Mouse (Mus musculus) naive thymus-derived CD4-positive, alpha-beta T cell, adult 2 months (primary cell): ENCODE data around the gene Rnf213.

Experiments
- DNase-seq: peaks from one replicate; pipeline ENCODE4 v3.0.0-alpha.2; 2011; ENCODE audit warnings: low read depth

Rnf213 gene

GRCm38 (mm10) chr11:119516677-119517361, 123.9 kb downstream of the Rnf213 start:
- no peak for DNase-seq

- no peak for DNase-seq
Observed at GRCm38 (mm10) chr11:119519387-119519786, 126.5 kb downstream of the Rnf213 start.

- DNase-seq = no peak
Observed at GRCm38 (mm10) chr11:119520005-119520712, 127.3 kb downstream of the Rnf213 start.

GRCm38 (mm10) chr11:119520713-119521063, 127.8 kb downstream of the Rnf213 start:
- no peak for DNase-seq

DNA sequence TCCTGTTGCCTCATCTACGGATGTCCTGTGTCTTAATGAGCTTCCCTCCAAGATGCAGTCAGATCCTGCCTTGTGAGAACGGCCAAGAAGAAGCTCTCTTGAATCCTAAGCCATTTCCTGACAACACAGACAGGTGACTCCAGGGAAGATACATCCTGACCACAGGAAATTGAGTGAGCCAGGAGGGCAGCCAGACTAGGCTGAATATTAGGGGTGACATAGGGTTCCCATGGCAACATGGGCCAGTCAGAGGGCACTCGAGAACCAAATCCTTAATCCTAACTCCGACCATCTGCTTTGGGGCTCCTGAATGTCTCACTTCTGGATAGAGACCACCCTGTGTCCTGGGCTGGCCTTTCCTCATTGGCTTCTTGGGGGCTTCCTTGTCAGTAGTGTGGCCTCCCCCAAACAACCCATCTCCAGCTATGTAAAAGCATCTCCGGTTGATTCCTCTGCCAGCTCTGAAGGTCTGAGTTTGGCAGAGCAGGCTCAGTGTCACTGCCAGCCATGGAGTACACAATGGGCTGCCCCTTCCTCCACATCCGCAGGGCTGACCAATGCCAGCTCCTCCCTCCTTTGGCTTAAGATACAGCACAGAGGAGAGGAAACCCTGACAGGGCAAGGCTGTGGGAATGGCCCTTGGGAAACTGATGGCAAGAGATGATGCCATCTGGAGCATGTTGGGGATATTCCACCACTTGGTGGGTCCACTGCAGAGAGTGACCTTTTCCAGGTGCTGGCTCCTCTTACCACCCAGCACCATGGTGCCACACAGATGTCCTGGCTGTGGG, 129.2 kb downstream of the Rnf213 start:
- DNase-seq = no peak

- no peak for DNase-seq
Observed at GRCm38 (mm10) chr11:119522779-119523178, 129.9 kb downstream of the Rnf213 start.

DNA sequence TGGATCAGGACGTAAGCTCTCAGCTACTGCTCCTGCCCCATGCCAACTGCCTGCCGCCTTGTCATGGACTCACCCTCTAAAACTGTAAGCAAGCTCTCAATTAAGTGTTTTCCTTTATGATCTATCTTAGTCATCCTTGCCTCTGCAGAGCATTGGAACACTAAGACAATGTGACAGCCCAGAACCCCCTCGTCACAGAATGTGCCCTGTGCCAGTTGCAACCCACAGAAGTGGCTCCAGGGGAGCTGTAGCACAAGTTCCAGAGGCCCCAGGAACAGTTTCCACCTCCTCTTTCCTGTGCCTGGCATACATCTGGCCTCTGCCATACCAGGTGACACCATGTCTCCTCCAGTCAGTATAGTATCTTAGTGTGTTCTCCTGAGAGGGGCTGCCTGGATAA, 130.5 kb downstream of the Rnf213 start:
- DNase-seq = no peak

DNA sequence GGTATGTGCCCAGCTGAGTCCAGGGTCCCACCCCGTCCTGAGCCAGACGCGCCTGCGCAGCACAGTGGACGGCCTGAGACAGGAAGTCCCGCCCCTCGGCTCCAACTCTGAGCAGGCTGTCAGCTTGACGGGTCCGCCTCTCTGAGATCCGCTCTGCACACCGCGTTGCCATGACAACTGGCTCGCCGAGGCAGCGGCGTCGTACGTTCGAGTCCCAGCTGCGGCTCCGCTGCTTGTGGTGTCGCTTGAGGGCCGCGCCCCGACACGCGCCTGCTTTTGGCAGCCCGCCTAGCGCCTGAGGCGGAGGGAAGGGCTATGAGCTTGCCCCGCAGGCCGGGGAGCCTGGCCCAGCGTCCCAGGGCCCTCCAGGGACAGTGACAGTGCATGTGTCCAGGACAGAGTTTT, 131.6 kb downstream of the Rnf213 start:
- DNase-seq = peak; percentile 89

GRCm38 (mm10) chr11:119526068-119526966, 133.4 kb downstream of the Rnf213 start:
- no peak for DNase-seq

GRCm38 (mm10) chr11:119528930-119529329, 136.0 kb downstream of the Rnf213 start:
- DNase-seq = no peak

DNA sequence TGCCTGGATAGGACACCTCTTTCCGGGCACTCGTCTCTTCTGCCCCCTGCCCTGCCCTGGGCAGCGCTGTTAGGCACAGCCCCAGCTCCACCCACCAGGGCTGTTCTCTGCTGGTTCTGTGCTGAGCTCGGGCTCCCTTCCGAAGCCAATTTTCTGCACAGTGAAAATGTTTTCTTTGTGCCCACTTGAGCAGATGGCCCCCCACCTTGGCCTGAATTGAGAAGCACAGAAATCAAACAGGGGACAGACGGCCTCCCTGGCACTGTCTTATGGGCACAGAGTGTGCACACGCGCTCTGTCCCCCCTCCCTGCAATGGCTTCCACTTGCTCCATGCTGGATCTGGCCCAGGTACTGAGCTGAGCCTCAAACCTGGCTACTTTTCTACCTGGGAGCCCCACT, 139.6 kb downstream of the Rnf213 start:
- DNase-seq = no peak

DNA sequence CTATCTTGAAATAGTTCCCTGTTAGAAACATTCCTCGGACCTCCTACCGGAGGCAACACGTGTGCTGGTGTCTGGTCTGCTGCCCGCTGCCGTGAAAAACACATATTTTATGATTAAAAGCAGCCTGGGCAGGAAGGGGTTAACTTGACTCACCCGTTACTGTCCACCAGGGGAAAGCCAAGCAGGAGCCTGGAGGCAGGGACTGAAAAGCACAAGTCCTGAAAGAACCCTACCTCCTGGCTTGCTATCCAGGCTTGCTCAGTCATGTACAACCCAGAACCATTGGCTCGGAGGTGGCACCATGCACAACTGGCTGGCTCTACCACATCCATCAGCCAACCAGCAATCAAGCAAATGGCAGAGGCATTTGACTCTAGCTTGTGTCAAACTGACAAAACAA, 140.8 kb downstream of the Rnf213 start:
- DNase-seq = no peak
